Mouse (Mus musculus) thymus, postnatal 25 days (tissue): ENCODE data around the gene Jak2.

Experiments used
- DNase-seq: peaks from one replicate; pipeline ENCODE4 v3.0.0; 2022

The Jak2 gene

DNA sequence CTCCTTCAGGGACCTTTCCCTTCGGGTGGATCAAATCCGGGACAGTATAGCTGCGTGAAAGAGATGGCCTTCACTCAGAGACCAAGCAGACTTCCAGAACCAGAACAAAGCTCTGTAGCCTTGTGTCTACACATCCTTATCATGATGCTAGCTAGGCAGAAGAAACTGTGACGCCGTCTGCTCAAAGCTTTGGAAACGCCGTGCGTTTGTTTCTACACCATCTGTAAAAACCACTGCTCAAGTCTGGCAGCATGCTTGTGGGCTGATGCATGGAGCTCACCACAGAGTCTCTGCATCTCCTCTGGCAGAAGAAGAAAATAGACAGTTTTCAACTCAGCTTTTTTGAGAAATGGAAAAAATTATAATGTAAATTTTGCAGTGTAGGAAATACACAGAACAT lies 60.2 kb downstream of the Jak2 start:
- DNase-seq: no peak

DNA sequence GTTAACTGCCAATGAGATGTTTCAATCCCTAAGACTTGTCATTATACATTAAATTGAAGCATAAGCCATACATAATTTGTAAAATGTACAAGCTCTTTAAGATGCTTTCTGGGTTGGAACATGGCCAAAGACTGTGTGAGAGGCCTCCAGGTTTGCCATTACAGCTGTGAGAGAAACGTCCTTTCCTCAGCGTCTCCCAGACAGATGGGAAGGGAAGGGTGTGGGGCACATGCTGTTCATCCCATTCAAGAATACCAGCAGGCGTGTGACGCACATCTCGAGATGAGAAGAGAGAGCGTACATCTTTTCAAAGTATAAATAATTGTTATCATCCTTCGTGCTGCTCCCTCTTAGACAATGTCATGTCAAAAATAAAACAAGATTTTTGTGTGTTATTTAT lies 61.0 kb downstream of the Jak2 start:
- DNase-seq: no peak

DNA sequence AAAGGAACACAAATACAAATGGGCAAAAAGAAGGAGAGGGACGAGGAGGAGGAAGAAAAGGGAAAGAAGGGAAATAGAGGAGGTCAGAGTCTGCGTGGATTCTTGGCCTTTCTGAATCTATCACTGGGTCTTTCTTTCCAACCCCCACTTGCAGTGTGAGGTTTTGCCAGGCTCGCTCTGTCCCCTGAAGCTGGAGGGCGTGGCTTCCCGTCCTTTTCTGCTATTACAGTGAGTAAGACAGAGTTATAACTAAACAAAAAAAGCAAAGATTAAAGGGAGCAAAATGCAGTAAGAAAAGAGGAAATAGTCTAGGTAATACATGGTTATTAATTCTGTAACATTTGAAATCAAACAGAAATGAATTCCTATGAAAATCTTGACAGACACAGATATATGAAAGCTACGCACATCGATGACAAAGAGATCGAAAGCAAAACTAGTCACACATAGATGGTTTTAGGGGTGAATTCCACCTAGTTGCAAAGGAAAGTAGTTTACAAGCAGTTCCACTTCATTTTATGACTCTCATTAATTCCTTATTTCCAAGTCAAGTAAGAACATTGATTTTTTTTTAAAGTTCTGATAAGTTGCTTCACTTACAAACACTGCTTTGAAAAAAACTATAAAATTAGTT lies 71.9 kb downstream of the Jak2 start:
- peak; percentile 23 for DNase-seq

DNA sequence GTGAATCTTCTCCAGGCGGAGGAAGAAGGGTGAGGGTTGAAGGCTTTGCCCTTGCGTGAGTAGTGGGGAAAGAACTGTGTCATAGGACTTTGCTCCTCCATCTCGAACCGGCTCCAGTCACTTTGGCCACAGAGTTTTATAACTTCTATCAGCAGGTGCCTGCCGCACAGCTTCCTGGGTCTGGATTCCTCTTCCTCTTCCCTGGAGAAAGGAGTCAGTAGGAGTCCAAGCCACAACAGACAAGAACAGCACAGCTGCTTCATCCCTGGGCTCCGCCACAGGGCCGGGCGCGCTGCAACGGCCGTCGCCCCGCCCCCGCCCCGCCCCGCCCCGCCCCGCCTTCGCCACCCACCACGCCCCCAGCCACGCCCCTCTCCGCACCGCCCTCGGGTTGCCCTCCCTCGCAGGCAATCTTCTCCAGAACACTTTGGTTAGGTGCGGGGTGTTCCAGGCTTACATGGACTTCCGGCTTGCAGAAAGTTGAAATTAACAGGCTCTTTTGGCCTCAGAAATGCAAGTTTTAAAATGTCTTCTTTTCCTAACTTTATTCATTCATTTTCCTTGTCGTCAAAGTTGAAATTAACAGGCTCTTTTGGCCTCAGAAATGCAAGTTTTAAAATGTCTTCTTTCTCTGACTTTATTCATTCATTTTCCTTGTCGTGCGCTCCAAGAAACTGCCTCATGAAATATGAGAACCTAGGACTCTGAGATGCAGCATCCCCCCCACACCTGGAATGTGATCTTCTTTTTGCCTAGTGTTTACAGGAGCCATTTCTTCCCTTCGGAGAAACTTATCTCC lies 73.6 kb downstream of the Jak2 start, which contains the start of gene Insl6:
Gene Insl6, minus strand, starts transcription at position 304 of the 799 bp plus-strand sequence.
- peak; percentile 79 for DNase-seq

DNA sequence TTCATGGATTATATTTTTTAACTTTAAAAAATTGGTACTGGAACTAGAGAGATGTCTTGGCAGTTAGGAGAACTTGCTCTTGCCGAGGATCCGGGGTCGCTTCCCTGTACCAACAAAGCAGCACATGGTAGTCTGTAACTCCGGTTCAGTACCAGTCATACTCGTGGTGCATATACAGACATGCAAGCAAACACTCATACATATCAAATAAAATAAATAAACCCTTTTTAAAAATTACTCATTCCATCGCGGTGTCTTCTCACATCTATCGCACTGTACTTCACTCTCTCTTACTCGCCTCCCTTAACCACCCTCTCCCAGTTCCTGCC lies 74.2 kb downstream of the Jak2 start:
- DNase-seq: no peak

DNA sequence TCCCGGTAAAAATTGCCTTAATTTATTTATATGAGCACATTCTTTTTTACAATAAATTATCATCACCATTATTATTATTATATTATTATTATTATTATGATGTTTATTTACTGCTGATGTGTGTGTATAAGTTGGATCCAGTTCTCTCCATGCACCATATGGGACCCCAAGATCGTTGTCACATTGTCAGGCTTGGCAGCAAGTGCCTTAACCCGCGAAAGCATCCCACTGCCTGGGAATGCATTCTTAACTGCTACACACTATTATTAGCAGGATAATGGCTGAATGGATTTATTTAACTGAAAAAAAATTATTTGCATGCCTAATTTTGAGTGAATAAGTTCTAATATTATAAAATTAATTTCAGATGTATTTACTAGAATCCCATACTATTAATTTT lies 74.8 kb downstream of the Jak2 start:
- DNase-seq: no peak

DNA sequence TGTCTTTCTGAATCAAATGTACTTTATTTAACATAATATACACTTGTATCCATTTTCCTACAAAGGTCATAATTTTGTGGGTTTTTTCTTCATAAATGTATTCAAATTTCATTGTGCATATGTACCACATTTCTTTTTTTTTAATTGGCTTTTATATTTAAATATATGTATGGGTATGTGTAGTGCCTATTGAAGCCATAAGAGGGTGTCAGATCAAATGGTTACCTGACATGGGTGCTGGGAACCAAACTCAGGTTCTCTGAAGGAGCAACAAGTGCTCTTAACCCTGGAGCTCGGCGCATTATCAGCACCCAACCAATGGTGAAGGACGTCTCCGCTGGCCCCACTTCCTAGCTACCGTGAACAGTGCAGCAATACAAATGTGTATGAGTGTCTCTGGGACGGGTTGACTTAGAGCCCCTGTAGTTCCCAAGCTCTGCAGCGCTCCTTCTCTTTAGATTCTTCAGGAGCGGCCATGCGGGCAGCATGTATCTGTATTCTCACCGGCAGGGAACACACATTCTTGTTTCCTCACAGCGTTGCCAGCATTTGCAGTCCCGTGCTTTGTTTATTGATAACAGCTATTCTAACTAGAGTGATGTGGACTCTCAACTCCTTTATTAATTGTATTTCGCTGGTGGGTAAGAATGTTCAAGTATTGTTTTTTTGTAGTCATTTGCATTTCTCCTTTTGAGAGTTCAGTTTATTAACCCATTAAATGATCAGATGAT lies 75.4 kb downstream of the Jak2 start:
- no peak for DNase-seq

DNA sequence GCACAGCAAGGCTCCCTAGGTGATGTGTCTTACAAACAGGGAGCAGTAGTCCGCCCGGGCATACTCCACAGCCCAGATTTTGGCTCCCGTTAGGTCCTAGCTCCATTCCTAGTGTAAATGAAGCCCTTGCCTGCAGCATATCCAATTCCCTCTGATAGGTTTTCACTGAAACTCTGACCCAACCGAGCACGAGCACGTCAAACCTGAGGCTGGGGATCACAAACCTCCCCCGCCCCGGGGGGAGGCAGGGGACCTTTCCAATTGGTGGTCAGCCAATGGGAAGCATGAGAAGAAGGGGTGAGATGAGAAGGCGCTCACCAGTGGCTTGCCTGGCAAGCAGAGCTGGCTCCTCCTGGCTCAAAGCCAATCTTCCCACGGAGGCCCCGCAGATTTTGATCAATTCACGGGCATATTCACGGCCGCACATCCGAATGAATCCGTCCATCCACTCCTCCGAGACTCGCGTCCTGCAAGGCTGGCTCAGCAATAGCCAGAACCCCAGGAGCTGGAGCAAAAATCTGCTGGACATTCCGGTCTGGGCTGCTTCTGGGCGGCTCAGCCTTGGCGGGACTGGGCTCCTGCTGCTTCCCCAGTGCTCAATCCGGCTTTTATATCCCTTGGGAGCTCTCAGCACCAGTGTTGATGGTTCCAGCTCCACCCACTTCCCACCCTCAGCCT lies 82.6 kb downstream of the Jak2 start, which contains the start of gene Rln1:
Gene Rln1, minus strand, starts transcription at position 603 of the 678 bp plus-strand sequence.
- DNase-seq: no peak

DNA sequence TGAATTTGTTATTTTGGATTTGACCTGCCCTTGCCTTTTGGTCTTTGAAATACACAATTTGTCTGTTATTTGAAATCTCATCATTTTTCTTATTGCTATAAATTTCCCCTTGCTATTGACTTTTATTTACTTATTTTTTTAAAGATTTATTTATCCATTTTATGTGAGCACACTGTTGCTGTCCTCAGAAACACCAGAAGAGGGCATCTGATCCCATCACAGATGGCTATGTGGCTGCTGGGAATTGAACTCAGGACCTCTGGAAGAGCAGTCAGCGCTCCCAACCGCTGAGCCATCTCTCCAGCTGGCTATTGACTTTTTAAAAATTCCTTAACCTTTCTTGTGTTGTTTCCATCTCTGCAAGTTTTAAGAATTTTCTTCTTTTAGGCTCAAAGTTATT lies 85.0 kb downstream of the Jak2 start:
- no peak for DNase-seq

DNA sequence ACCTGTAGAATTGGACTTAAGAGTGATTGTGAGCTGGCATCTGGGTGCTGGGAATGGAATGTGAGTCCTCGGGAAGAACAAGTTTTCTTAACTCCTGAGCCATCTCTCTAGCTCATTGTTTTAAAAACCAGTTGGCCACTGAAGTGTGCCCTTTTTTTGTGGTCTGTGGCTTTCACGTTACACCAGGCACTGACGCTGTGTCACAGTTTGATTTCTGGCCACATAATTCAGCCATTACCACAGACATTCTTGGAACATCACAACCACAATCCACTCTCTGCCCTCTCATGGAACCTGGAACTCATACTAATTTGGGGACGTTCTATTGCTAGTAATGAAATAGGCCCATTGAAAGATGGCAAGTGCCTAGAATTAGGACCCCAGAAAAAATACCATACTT lies 89.4 kb downstream of the Jak2 start:
- DNase-seq: no peak

DNA sequence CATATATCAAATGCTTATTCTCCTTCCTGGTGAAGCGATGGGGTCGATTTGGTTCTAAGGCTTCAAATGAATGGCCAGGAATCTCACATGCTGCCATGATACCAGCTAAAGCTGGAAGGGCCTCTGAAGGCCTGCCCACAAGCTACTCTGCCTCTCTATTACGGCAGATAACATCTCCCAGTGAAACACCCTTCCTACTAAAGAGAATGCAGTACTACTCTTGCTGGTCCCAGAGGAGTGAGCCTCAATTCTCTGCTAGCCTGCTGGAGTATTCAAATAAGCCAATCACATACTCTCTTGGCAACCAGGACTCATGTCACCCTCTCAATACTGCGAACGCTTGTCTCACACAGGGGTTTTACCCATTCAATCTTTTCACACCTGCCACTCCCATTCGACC lies 90.7 kb downstream of the Jak2 start:
- no peak for DNase-seq

DNA sequence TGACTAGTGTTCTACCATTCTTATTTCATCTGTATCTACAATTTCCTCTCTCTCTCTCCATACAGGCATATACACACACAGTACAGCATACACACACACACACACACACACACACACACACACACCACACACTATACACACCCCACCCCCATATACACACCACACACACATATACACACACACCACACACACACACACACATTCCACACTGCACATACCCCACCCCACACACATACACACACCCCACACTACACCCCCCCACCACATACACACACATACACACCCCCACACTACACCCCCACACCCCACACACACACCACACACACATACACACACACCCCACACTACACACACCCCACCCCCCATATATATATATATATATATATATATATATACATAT lies 93.2 kb downstream of the Jak2 start:
- no peak for DNase-seq

DNA sequence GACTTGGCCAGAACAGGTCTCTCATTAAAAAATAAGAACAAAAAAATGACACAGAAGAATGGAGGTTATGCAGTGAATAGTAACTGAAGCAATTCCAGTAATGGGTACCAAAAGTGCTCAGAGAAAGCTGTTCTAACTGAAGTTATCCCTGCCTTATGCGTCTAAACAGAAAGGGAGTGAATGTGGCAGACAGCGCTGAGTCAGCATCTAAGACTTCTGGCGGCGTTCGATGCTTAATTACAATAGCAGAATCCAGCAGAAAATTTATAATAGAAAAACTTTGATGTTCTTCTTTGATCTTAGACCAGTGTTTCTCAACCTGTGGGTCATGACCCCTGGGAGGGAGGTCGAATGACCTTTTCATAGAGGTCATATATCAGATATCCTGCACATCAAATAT lies 94.0 kb downstream of the Jak2 start:
- no peak for DNase-seq

DNA sequence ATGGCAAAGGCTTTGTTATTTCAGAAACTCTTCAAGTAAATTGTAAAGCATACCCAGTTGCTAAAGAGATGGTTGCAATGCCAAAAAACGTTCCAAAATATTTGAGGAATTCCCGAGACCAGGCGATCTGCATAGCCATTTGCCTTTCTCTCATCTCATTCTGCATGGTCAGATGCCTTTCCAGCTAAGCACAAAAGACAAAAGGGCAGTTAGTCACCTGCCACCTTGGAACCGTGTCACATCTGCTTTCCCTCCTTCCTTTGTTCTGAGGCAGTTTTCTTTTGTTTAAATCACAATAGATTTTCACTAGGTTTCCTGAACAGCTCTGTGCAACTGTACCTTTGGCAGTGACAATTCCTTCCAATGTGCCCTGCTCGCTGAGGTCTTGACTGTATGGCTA lies 99.4 kb downstream of the Jak2 start:
- DNase-seq: no peak

DNA sequence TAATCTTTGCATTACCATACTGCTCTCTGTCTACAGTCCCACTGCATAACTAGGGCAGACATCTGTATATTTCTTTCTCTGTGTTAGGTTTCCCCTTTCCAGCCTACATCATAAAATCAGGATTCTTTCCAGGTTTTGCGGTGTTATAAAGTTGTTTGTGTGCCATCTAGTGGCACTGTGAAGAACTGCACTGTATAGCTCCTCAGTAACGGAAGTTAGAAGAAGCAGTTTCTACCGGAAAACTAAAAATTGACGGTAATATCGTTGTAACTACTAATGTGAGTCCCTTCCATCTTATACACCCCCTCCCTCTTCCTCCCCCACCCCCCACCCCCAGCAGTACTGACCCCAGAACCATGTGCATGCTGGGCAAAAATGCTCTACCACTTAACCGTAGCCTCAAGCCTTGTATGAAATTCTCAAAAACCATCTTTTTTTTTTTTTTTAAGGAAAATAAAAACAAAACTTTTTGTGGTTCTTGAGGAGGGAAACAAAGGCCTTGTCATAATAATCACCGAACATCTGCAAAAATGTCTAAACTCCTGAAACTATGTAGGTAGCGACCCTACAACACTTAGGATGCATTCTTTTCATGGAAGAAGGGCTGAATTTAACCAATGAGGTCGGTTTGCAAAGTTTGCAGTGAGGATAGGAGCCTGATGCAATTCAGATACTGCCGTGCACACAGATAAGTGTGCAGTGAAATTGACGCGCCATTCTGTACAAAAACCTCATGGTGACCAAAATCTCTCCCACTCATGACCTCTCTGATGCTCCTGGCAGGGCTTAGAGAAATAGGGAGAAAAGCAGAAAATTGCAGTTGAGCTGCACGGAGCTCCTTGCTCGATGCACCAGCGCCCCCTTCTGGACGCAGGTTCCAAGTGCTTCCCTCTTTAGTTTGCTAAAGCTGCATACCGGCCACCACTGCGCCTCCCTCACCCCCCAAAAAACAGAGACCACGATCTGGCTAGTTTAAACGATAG lies 103.6 kb downstream of the Jak2 start:
- peak; percentile 91 for DNase-seq

DNA sequence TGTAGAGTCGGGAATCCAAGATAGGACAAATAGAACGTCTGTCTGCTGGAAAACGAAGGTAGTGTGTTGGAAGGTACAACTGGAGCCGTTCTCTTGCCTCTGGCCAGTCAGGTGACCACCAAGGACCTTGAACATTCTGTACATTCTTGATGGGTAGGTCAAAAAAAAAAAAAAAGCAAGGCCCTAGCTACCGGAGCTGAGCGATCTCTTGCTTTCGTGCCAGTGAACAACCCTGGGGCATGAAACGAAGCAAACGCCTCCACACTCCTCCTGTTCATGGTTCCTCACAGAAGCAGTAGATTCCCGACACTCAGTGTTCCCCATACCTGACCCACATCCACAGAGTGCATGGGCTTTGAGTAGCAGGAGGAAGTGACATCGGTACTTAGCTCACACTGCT lies 104.7 kb downstream of the Jak2 start:
- no peak for DNase-seq

DNA sequence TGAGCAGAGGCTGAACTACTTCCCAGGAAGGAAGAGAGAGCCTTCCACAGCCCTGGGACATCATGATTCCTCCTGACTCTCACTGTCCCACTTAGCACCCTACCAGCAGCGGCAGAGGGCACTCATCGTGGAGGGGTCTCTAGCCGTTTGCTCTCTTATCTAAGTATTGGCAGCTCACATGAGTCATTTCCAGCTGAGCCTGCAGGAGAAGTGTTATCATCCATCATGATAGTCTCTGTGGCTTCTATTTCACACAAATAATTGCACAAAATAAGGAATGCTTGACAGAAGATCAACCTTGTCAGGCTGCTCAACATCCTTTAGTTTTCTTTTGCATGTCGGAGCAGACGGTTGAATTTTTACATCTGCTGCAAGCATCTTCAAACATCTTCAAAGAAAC lies 108.6 kb downstream of the Jak2 start:
- no peak for DNase-seq

DNA sequence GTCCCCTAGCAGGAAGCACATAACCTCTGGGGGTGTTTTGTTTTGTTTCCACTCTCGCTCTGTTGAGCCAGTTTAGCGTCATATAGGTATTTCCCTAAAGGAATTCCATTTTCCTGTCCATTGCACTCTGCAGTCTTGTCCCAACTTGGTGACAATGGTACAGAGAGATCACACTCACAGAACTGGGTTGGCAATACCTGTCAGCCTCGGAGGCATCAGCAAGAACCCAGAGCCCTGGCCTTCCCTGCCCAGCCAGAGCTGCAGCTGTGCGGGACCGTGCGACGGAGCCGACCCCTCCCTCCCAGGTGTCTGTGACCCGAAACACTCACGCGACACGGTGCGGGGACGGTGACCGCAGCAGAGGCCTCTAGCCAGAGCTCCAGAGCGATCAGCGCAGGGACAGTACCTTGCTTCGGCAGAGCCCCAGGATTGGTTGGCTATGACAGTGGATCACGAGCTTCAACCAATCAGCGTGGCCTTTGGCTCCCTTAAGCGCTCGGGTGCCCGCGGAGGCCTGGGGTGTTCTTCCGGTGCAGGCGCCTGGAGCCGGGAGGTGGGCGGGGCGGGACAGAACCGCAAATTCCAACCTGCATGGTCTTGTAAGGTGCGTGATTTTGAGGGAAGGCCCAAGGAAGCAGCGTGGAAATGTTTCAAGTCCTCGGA lies 110.0 kb downstream of the Jak2 start:
- DNase-seq: peak; percentile 88

DNA sequence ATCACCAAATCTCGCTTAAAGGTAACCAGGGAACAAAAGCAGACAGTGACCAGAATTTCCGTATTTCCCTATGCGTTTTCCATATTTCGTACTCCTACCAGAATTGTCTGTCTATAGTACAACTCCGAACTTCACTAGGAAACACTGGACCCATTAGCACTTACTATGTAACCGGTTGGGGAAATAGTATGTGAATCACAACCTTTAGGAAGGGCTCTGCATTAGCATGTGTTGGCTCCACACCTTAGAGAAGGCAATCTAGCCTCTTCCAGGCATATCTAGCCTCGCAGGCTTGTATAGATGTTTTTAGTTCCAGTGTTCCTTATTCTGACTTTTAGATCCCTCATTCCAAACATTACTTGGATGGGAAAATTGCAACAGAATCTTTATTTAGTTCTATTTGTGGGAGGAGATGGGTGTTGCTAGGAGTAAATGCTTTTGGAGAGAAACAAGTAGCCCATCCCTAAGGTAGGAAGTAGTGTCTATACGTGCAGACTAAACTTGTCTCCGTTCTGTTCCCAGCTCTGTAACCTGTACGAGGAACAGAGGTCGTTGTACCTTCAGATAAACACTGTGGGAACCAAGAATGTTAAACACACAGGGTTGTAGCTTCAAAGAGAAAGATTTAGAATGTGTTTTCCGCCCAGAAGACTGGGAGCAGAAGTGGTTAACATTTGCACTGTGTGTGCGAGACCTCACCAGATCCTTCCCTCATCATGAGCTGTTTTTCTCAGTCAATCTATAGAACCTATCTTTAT lies 110.7 kb downstream of the Jak2 start:
- no peak for DNase-seq
